Mouse (Mus musculus) cerebellum, adult 11 months (tissue): ENCODE results near the gene Gm10128.
"Not testable (repeated sequence)": the region's sequence is repeated elsewhere in the genome, so short reads cannot be mapped to it uniquely, and the experiment has no call there.

Source experiments
- DNase-seq: peaks from one replicate; pipeline ENCODE4 v3.0.0; 2022

Gm10128 gene

GRCm38 (mm10) chr14:7643872-7644271 lies at the start of gene Gm10128:
Gm10128 (minus strand) TSS chr14:7643972.
- not testable (repeated sequence) for DNase-seq

DNA sequence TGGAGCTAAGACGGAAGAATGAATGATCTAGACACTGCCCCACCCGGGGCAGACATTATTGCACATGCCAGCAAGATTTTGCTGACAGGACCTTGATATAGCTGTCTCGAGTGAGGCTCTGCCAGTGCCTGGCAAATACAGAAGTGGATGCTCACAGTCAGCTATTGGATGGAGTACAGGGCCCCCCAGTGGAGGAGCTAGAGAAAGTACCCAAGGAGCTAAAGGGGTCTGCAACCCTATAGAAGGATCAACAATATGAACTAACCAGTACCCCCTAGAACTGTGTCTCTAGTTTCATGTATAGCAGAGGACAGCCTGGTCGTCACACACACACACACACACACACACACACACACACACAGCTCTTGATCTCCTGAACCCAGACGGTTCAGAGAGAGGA lies 37.4 kb upstream of the Gm10128 start:
- not testable (repeated sequence) for DNase-seq

DNA sequence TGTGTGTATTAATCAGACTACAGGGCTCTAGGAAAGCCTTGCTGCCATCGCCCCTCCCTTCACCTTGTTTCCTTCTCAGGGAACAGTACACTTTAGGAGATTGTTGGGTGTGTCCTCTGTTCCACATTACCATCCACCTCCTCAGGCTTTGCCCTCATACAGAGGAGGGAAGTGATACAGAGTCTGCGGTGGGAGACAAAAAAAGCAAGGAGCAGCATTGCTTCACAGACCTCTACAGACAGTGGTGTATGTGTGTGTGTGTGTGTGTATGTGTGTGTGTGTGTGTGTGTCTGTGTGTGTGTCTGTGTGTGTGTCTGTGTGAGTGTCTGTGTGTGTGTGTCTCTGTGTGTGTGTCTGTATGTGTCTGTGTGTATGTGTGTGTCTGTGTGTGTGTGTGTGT lies 18.7 kb upstream of the Gm10128 start:
- not testable (repeated sequence) for DNase-seq

GRCm38 (mm10) chr14:7658101-7659074 lies 14.6 kb upstream of the Gm10128 start:
- not testable (repeated sequence) for DNase-seq

DNA sequence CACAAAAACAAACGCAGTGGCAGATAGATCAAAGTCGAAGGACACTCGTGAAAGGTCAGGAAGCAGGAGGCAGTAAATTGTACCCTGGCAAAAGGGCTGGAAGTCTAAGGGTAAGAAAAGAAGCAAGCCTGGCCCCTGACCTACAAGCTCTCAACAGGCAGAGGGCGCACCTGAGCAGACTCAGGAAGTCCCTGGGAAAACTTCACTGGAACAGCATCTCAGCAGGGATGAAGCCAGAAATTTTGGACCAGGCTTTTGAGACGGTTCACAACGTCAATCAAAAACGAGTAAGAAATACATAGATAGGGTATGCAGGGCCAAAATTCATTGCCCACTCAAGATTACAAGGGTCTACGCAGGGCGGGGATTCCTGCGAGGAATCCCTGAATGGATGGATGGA lies 13.7 kb upstream of the Gm10128 start:
- DNase-seq: not testable (repeated sequence)

DNA sequence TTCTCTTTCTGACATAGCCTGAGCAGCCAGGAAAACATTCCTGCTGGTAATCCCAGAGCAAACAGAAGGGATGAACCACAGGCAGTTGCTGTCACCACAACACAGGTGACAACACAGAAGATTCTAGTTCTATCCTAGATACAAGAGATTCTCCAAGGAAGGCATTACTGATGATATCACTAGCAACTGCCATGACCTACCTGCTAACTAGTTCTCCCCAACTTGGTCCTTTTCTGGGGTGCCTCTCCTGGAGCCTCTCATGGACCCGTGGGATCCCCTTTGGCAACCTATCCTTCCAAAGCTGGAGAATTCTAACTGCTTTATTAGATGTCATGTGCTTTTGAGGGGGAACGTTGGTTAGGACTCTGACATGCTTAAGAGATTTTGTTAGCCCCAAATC lies 48.3 kb downstream of the Gm10128 start, which contains the start of gene Gm10338:
Gene Gm10338, minus strand, starts transcription at position 101 of the 400 bp plus-strand sequence.
- DNase-seq: not testable (repeated sequence)
